Mouse (Mus musculus) lung, adult 2 months (tissue): Measurements from ENCODE around the gene Tmem220.

ENCODE experiments used
- CTCF ChIP-seq: fragments of 200-500 bp; IDR thresholded peaks from 2 replicates; pipeline ENCODE4 v1.5.1; 2011; ENCODE audit warnings: mild to moderate bottlenecking, low read length, control low read depth; ENCODE audit not compliant: insufficient read depth
- POLR2A ChIP-seq: fragments of 200-500 bp; IDR thresholded peaks from 2 replicates; pipeline ENCODE4 v1.6.1; 2011; ENCODE audit warnings: low read depth, mild to moderate bottlenecking, control low read depth, low read length, borderline replicate concordance; ENCODE audit errors: extremely low read depth

- TF ChIP-seq CTCF: no peak
- TF ChIP-seq POLR2A: no peak
These were observed 36.4 kb downstream of the Tmem220 start for GRCm38 (mm10) chr11:67061311-67061710.
